Mouse (Mus musculus) urinary bladder, postnatal 25 days (tissue): Measurements from ENCODE around the gene Prkcd.

Experiments
- DNase-seq: peaks from one replicate; pipeline ENCODE4 v3.0.0; 2022; ENCODE audit warnings: low spot score

Prkcd gene

GRCm38 (mm10) chr14:30573235-30573634 is 52.8 kb downstream of the Prkcd start:
- DNase-seq, result no peak

- DNase-seq, result no peak
Observed at GRCm38 (mm10) chr14:30572253-30572652, 53.8 kb downstream of the Prkcd start.

- no peak for DNase-seq
Observed at GRCm38 (mm10) chr14:30570303-30570702, 55.7 kb downstream of the Prkcd start.

GRCm38 (mm10) chr14:30568016-30568415 is 58.0 kb downstream of the Prkcd start:
- no peak for DNase-seq

- DNase-seq, result no peak
Observed at GRCm38 (mm10) chr14:30566317-30566716, 59.7 kb downstream of the Prkcd start.

- peak; percentile 45 for DNase-seq
Observed at GRCm38 (mm10) chr14:30564451-30564850, 61.6 kb downstream of the Prkcd start.

- no peak for DNase-seq
Observed at GRCm38 (mm10) chr14:30562343-30562742, 63.7 kb downstream of the Prkcd start.

- no peak for DNase-seq
Observed at GRCm38 (mm10) chr14:30561470-30562187, 64.4 kb downstream of the Prkcd start.

GRCm38 (mm10) chr14:30560803-30561389 is 65.1 kb downstream of the Prkcd start:
- no peak for DNase-seq

GRCm38 (mm10) chr14:30559321-30559850 is 66.6 kb downstream of the Prkcd start:
- DNase-seq, result no peak

GRCm38 (mm10) chr14:30557730-30558129 is 68.3 kb downstream of the Prkcd start:
- no peak for DNase-seq

- no peak for DNase-seq
Observed at GRCm38 (mm10) chr14:30556651-30557050, 69.4 kb downstream of the Prkcd start.

GRCm38 (mm10) chr14:30553185-30553584 is 72.8 kb downstream of the Prkcd start:
- DNase-seq, result no peak

- no peak for DNase-seq
Observed at GRCm38 (mm10) chr14:30551981-30552380, 74.0 kb downstream of the Prkcd start.

- DNase-seq, result no peak
Observed at GRCm38 (mm10) chr14:30551509-30551908, 74.5 kb downstream of the Prkcd start.

- no peak for DNase-seq
Observed at GRCm38 (mm10) chr14:30550232-30551070, 75.6 kb downstream of the Prkcd start.

GRCm38 (mm10) chr14:30549777-30550149 is 76.2 kb downstream of the Prkcd start:
- DNase-seq, result no peak

GRCm38 (mm10) chr14:30548965-30549776 is 76.8 kb downstream of the Prkcd start:
- DNase-seq, result peak; percentile 95

- DNase-seq, result no peak
Observed at GRCm38 (mm10) chr14:30548131-30548720, 77.8 kb downstream of the Prkcd start, which contains the start of gene Tkt. Gene Tkt (plus strand): TSS chr14:30548359.
